Mouse (Mus musculus) brain, adult 2 months (tissue): ENCODE measurements around the gene Map3k21.

Experiments used
- DNase-seq: peaks from one replicate; pipeline ENCODE4 v3.0.0; 2011; ENCODE audit warnings: low read depth, low spot score

Gene Map3k21

DNA sequence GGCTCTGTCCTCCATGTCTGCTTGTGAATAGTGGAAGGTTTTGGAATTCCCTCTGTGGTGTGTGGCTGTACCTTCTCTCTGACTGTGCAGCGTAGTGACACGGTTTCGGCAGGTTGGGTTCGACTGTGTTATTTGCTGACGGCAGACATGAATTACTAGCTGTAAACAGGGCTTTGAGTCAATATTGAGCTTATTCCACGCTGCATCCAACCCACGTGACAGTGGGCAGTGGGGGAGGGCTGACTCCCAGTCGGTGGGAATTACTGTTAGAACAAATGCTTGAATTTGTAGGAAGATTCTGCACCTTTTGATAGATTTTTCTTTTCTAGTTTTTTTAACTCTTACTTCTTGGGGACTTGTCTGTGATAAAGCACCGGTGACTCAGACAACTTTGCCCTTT is 4.1 kb downstream of the Map3k21 start:
- no peak for DNase-seq

DNA sequence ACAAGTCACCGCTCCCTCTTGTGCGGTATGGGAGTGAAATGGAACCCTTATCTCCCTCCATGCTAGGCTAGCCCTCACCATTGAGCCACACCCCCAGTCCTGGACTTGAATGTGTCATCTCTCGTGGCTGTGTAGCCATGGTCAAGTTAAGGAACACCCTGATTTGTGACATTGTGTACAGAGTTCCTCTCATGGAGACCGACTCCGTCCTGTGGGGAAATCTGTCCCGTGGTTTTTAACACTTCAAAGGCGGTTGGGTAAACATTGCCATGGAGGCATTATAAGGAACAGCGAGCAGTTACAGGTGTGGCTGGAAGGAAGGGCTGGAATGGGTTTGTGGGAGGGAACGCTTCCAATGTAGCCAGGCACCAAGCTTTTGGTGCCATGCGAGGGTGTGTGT is 6.8 kb downstream of the Map3k21 start:
- no peak for DNase-seq

DNA sequence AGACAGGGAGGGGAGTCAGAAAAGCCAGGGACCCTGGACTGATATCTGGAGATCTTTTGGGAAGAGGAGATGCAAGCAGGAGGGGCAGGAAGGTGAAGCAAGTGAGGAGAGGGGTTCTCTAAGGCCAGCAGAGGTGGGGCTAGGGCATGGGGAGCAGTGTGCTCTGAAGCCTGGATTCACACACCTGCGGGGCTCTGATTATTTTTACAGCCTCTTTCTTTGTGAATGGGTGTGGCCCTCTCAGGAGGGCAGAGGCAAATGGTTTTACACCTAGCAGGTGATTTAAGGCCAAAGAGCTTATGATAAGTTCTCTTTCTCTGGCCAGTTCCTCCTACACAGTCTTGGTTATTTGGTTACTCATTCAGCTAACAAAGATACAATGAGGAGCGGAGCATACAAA is 8.5 kb downstream of the Map3k21 start:
- DNase-seq: no peak

- DNase-seq: no peak
These were observed 9.3 kb downstream of the Map3k21 start for GRCm38 (mm10) chr8:125919560-125919959.

DNA sequence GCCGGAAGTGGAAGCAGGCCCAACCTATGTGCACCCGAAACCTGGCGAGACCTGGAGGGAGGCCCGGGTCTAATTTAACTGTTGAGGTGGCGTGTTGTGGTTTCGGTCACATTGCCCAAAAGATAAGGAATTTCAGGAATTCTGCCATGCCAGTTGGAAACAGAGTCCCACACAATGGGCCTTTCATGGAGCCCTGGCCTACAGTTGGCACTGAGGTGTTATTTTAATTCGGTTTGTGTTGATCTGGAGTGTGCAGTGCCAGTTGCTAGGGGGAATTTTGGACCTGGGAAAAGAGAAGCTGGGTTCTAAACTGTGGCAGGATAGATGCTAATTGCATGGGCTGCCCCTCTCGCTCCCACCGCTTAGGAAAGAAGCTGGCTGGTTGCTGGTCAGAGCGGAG is 10.0 kb downstream of the Map3k21 start:
- DNase-seq: no peak

- no peak for DNase-seq
These were observed 10.5 kb downstream of the Map3k21 start for GRCm38 (mm10) chr8:125920761-125921160.

GRCm38 (mm10) chr8:125922333-125922732 is 12.1 kb downstream of the Map3k21 start:
- no peak for DNase-seq

DNA sequence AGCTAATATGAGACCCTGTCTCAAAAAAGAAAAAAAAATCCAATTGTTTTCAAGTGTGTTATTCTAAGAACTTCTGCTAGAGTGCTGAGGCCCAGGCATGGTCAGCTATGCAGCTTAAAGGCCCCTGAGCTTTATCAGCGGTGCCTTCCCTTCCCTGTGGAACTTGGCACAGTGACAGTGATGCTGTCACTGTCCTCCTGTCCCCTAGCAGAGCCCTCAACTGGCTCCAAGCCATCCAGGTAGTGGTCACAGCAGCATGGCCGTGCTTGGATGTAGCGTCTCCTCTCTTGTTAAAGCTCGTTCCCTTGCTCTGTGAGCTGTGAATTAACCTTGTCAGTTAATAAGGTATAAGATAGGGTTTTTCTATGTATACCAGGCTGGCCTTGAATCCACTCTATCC is 16.4 kb downstream of the Map3k21 start:
- no peak for DNase-seq

DNA sequence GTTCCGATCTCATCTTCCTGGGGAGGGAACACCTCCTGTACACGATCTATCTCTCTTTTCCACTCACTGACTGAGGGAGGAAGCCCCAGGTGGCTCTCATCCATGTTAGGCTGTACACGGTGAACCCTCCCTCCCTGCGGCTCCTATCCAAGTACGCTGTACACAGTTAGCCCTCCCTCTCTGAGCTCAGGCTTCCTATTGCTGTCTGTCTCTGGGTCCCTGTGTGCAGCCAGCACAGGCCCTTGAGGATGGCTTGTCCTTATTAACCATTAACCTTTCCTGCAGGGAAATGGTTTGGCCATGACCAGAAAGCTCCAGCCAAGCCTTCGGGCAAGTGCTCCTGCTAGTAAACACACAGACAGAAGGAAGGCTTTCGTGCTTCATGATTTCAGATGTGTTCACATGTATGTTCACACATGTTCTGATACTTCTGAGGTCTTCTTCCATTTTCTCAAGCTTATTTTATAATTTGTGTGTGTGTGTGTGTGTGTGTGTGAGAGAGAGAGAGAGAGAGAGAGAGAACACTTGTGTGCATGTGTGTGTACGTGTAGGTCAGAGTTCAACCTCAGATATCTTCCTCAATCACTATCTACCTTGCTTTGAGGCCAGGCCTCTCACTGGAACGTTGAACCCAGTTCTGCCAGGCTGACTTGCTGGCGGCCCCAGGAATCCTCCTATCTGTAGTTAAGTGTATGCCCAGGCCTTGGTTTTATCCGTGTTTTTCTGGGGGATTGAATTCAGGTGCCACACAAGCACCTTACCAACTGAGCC is 20.2 kb downstream of the Map3k21 start:
- no peak for DNase-seq

- DNase-seq: peak; percentile 70
These were observed 21.6 kb downstream of the Map3k21 start for GRCm38 (mm10) chr8:125931822-125932221.

- peak; percentile 94 for DNase-seq
These were observed 25.4 kb downstream of the Map3k21 start for GRCm38 (mm10) chr8:125935649-125936048.

DNA sequence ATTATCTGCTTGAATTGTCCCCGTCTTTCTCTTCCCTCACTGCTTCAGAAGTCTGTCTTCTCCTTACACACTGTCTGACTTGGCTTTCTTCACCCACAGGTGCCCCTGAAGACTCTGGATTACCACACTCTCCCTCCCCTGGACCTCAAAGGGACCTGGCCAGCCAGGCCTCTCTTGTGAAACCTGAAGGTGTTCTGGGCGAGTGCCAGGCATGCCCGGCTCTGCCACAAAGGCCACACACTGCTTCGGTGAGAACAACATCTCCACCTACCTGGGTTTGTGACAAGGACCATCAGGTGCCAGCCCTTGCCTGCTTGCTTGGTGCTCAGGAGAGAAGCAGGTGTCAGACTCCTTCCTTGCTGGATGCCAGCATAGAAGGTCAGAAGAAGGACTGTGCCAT is 34.3 kb downstream of the Map3k21 start:
- DNase-seq: no peak

DNA sequence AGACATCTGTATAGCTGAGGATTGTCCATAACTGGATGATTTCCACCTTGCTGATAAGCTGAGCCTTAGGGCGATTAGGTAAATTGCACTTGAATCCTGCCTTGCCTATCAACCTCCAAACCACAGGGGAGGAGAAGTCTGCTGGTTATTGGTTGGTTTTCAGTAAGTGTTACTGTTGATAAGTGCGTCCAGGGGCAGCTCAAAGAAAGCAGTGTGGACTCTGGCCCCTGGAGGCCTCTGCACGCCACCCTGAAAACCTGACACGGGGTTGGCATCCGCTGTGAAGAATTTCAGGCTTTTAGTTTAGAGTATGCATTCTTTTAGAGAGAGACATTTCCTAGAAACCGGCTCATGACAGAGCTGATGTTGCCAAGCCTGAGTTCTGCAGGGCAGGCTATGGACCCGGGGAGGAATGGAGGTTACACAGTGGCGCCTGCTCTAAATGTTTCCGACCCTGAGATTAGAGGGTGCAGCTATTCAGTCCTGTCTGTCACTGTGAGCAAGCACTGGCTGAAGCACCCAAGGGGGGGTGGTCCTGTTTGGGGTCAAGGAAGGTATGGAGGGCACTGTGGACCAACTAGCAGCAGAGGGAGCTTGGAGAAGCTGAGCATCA is 38.6 kb downstream of the Map3k21 start:
- no peak for DNase-seq

DNA sequence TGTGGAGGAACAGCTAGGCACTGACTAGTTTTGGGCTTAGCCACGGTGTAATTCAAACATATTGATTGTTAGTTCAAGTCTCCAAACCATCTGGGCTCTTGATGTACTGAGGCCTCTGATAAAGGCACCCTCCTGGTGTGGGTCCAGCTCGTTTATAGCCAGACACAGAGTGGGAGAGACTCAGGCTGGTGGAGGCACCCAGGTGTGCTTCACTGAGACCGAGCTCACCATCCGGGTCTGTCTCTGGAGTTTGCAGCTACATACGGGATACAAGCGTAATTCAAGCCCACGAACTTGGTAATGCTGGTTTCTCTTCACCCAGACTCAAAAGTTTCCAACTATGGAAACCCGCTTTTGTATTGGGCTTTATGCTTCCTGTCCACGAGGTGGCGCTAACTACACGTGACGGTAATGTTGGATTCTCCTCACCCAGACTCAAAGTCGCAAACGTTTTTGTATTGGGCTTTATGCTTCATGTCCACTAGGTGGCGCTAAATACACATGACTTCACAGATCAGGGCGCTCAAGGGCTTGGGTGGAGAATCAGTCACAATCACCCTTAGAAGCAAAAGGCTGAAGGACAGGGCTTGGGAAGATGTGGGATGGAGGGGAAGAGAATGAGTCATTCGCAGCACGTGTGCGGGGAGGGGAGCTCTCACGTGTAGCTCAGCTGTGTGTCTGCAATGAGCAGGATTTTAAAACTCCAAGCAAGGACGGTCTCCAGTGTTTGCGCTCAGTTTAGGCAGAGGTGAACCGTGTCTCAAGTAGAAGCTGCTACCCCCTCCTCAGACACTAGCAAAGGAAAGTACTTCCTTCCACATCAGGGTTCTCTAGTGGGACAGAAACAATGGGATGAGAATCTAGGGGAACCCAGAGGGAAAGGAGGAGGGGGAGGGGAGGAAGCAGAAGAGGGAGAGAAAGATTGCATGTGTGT is 40.0 kb downstream of the Map3k21 start:
- DNase-seq: peak; percentile 98

GRCm38 (mm10) chr8:125955671-125956070 is 45.4 kb downstream of the Map3k21 start:
- peak; percentile 86 for DNase-seq

DNA sequence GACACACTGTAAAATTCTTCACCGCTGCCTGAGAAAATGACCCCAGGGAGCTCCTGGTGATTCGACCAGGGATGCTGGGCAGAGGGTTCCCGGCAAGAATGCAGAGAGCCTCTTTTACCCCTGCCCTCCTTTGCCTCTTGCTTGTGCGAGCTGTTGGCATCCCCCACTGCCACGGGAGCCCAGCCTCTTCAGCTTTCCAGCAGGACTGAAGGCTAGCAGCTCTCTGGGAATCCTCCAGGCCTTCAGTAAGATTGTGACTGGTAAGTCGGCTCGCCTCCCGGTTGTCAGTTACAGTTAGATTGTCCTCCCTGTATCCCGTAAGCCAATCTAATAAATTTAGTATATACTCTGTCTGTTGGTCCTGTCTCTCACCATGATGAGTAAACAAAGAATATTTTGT is 46.5 kb downstream of the Map3k21 start:
- DNase-seq: peak; percentile 42

GRCm38 (mm10) chr8:125957226-125957993 is 47.2 kb downstream of the Map3k21 start:
- DNase-seq: peak; percentile 49

DNA sequence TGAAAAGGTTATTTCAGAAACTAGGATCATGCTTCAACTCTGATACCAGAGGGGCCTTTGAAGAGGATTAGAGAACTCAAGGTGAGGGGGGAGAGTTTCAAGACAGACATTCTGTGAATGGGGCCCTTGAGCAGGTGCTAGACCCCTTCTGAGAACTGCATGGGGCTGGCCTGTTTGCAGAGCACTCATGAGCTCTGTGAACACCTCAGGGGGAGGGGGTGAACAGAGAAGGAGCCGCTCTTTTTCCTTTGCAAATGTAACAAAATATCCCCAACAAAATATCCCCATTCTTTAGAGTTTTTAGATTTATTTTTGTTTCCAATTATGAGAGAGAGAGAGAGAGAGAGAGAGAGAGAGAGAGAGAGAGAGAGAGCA is 47.7 kb downstream of the Map3k21 start:
- no peak for DNase-seq

DNA sequence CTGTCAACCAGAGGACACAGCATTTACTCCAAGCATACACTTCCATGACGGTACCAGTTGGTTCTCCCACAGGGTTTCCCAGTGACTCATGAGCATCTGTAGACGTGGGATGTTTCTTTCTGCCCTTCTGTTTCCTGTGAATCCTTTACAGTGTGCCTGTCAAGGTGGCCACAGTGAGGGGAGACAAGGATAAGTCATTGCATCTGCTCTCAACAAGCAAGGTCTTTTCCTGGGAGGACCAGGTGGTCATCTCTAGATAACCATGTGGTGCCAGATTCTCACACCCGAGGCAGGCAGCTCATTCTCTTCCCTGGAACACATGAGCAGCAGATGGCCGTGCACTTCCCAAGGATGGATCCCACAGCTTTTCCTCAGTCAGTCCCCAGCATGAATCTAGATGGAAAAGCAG is 49.1 kb downstream of the Map3k21 start:
- DNase-seq: peak; percentile 98

DNA sequence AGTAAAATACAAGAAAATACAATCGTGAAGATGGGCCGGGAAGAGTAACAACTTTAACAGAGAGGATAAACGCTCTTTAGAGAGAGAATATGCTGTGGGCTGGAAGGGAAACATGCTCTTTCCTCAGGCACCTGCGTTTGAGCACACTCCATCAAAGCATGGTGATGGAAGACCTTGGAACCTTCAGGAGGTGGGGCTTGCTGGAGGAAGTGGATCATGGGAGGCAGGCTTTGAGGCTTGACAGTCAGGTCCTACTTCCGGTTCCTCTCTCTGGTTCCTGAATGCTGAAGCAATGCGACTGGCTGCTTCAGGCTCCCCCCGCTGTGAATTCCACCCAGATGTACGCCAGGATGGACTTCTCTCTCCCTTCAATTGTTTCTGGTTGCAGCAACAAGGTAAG is 49.8 kb downstream of the Map3k21 start:
- DNase-seq: peak; percentile 89

GRCm38 (mm10) chr8:125961790-125962189 is 51.5 kb downstream of the Map3k21 start:
- no peak for DNase-seq

DNA sequence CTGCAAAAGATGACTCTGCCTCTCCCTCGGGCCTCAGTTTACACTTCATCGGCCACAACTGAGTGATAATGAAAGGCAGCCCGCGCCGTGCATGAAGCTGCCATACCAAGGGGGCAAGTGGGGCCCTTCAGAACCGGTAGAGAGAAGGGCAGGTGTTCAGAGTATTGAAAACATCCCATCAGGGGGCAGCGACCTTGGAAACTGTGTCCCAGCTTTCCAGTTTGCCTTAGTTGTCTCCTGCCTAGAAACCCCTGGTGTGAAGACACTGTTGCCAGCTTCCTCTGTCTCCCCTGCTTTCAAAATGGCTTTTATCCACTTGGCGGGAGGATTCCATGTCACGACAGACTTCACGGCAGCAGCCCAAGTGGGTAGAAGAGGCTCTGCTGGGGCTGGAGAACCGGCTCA is 53.6 kb downstream of the Map3k21 start:
- DNase-seq: peak; percentile 59
